Mouse (Mus musculus): ENCODE measurements around the gene Fcrl5. TPM values are rescaled to one million over a fixed set of nuclear protein-coding genes. Genes with fewer than 3 reads are reported as not detected.
A peak's percentile ranks its signal among the peaks of the same experiment; 100 is the strongest.

Gene Fcrl5
- total RNA-seq, 2 experiments from 2014 or later: not detected

DNA sequence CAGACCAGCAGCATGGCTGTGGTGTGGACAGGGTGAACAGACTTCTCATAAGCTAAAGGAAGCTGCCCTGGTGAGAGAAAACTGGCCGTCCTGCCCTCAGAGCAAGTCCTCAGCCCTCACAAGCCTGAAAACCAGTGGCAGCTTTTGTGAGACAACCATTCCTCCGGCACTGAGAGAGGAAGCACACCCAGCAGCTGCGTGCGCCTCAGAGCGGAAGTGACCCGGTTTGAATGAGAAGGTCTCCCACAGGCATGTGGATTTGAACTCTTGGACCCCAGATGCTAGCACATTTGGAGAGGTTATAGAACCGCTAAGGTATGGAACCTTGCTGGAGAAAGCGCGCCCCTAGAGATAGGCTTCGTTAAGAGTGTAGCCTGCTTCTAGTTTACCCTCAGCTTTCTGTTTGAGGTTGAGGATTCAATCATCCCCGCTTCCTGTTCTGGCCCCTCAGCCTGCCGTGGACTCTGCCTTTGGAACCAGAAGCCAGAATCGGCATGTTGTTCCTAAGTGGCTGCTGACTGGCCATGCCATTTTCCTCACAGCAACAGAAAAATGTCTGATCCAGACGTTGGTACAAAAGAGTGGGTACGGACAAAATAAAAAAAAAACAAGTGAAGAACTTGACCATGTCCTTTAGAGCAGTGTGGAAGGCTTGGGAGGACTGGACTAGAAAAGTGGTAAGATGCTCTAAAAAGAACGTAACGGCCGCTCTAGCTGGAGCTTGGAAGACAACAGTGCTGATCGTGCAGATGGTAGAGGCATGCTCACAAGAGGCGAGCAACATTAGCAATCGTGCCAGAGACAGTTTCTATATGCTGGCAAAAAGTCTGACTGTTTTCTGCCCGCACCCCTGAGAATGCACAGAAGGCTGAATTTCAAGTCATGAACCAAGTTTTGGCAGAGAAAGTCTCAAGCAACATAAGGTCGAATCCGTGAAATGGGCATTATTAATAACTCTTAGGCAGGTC, 64.8 kb downstream of the Fcrl5 start:
- no peak for DNase-seq

DNA sequence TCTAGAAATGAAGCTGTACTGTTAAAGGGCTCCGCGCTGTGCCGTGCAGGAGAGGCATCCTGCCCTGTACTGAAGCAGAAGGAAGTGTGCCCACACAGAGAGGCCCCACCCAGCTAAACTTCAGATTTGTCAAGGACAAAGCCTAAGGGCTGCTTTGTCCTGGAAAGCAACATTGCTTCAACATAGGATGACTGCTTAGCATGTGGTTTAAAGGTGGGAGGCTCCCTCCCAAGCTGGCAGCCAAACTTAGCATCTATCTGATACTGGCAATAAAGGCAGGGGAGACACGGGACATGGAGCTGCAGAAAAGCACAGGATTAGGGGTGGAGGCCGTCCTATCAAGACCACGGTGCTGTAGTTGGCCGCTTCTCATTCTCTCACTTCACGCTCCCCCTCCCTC, 65.6 kb downstream of the Fcrl5 start:
- DNase-seq: no peak

DNA sequence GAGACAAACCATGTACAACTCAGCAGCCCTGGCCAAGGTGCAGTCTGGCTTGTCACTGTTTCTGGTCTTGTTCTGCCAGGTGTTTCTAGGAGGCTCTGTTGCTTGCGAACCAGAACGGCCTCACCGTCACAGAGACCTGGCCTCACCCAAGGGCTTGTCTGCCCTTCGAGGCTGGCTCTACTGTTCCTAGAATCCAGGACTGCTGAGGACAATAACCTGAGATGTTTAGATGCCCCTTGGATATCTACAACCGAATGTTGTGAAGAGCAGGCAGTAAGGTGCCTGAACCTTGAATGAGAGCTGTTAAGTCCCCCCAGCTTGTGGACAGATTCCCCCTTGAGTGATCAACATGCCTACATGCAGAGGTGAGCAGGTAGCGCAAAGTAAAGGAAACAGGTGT, 67.2 kb downstream of the Fcrl5 start:
- DNase-seq: no peak

DNA sequence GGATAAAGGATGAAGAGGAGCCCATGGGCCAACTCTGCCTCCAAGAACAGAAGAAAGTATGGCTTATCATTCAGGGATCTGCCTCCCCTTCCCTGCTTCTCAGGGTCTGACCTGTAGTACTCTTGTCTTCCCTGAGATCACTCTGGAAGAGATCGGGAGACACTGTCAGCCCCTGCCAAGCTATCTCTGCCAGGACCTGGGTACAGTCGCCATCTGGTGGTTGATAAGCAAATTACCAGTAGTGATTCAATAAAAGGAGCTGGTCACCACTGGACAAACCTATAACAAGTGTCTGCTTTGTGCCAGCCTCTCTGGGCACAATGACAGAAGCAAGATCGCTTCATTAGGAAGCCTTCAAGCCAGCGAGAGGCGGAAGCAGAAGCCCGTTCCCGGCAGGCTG, 68.8 kb downstream of the Fcrl5 start:
- peak; percentile 54 for DNase-seq

DNA sequence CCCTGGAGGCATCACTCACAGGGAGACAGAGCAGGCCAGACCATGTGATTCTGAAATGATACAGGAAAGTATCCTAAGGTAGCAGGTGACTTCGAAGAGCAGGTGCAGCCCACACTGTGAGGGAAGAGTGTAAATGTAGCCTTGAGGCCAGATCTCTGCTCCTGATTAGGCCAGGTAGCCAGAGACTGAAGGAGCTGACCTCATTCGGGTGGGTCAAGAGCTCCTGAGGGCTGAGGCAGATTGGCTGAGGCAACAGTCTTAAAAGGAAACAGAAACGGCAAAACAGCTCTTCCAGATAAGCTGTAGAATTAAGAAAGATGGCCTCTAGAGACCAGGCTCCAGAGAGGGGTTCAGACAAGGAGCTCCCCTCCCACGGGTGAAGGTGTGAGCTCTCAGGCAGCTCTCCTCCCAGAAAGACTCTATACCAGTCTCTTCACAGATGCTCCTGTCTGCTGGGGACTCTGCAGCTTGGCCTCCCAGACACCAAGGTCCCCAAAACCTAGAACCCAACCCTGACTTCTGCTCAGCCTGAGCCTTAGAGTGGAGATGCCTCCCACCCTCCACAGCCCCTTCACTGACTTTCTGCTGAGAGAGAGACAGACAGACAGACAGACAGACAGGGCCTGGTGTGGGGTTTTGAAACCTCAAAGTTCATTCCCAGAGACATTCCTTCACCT, 69.3 kb downstream of the Fcrl5 start:
- DNase-seq: no peak

DNA sequence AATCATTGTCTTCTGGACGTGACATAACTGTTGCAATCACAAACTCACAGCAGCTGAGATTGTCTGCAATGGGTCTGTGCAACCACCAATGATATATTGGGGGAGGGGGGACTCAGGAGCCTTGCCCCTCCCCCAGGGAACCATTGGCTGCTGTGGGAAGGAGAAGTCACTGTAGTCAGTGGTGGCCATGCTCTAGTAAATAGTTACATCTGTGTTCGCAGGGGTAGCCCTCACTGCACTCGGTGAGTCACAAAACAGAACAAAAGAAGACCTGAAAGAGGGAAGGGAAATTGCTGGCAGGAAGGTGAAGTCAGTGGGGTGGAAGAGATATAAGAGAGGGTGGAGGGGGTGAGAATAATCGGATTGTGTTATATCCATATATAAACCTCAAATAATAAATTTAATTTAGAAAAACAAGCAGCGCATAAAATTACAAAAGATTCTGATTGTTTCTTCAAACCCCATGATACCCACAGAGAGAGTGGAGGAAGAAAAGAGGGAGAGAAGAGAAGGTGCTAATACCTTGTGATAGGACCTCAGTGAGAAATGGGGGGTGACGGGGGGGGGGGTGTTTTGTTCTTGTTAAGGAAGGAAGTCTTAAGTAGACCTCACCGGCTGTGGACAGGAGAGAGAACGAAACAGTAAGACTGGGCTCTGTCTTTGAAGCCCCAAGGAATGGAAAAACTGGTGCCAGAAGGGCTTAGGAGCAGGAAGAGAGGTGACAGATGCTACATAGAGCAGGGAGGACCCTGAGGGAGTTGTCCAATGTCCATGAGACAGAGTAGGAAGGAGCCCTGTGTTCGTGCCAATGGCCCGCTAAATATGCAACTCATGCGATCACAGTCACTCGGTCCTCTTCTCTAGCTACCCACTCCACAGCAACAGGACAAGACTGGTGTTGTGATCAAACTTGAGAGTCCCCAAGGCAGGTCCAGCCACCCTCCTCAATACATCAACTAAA, 71.2 kb downstream of the Fcrl5 start:
- DNase-seq: no peak

DNA sequence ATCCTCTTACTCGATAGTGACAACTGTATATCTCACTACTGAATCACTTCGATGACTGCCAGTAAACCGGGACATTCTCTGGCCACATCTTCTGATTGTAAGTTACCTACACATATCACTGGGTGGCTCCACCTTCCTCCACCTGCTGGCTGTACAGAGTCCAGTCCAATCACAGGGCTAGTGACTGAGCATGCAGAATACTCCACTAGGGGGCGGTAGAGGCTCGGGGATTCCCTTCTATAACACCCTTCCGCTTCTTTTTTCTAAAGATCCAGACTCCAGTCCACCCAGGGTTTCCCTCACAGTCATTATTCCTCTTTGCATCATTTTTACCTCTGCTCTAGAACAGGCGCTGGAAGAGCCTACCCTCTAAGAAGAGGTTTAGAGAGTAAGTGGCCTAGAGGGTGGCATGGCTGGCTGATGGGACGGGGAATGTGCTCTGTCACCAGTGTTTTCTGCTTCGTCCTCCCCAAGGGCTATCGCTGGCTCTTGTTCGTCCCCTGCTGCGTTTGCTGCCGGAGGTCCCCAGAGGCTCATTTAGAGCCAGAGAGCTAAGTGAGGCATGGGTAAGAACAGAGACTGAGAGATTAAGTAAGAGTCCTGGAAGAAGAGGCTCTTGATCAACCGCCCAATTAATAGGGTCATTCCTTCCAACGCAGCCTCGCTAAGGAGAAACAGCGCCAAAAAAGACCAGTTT, 72.8 kb downstream of the Fcrl5 start:
- DNase-seq: peak; percentile 90

DNA sequence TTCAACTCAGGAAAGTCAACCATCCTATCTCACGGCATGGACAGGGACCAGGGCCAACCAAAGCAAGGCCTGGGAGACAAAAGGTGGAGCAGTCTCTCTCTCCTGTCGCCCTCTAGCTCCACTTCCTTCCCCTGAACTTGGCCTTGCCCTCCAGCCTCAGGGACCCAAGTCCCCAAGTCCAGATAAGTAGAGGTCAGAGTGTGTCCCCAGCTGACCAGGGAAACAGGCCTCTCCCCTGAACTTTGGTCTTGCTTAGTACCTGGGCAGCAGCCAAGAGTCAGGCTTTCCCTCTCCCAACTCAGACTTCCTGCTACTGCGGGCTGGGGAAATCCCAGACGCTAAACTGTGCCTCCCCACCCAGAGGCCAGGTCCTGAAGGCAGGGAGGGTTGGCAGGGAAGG, 73.5 kb downstream of the Fcrl5 start:
- DNase-seq: peak; percentile 77

DNA sequence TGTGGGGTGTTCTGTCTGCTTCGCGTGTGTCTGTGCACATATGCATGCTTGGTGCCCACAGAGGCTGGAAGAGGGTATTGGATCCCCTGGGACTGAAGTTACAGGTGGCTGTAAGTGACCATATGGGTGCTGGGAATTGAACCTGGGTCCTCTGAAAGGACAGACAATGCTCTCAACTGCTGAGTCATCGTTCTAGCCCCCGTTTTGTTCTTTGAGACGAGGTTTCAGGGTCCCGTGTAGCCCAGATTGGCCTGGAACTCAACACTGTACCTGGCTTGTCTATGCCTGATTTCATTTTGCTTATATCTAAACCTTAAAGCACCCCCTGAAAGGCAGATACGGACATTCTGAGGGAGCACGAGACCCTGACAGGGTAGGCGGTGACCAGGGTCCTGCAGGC, 75.3 kb downstream of the Fcrl5 start:
- DNase-seq: no peak

DNA sequence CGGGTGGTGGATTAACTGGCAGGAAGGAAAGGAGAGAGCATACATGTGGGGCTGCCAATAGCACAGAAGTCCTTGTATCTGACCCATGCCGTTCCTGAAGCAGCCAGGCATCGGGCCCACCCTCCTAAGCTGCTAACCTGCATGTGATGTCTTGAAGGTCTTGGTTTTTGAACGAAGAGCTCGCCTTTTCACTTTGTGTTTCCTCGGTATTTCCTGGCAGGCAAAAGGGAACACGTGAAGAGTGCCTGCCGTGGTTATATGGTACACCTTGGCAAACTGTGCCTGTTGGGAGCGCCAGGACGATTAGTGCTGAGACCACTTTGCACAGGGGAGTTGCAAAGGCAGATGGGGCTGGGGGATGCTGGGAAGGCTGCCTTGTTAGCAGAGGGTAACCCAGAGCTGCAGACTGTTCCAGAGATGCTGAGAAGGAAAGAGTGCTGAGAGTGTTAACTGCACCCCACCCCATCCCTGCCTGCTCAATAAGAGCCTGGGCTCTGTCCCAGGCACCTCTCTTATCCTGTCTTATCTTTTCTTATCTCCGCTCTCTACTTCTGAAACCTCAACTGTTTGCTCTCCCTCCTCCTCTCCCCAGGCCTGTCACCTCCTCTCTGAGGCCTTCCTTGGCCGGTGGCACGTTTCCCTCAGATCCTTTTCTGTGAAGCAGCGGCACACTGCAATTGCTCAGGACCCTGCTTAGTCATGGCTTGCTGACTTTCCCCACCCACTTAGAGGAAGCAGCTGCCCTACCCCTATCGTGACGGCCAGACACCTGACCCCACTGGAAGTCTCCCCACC, 76.6 kb downstream of the Fcrl5 start:
- DNase-seq: no peak

DNA sequence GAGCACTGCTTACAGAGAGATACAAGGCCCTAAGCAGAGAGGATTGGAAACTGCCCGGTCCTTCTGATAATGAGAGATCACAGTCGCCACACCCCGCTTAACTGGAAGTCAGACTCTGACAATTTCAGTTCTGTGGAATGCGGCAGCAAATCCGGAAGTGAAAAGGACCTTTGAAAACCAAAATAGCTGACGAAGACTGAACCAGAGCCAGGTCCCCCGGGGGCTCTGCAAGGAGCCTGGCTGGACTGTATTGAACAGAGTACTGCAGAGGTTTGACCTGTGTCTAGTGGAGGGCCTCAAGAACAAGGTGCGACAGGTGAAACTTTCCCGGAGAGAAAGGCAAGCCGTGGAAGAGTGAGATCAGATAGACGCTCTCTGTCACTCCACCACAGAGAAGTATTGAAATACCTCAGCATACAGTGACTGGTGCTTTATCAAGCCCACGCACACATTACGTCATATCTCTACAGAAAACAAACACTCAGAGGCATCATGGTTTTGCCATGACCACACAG, 80.1 kb downstream of the Fcrl5 start:
- DNase-seq: peak; percentile 55

DNA sequence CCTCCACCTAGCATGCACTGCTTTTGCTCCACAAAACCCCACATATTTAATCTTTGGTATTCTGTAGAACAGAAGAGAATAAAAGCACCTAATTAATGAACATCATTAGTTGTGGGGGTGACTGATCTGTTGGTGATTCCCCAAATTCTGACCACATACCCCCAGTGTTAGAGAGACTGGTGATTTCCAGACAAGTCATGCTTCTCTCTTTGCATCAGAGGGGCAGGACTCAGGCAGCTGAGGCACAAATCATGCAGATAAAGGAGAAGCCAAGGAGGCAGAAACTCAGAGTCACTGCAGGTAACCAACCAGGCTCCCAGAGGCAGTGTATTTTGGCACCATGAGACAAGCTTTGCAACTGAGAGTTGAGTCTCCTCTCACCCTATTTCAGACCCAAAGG, 82.9 kb downstream of the Fcrl5 start:
- DNase-seq: no peak

DNA sequence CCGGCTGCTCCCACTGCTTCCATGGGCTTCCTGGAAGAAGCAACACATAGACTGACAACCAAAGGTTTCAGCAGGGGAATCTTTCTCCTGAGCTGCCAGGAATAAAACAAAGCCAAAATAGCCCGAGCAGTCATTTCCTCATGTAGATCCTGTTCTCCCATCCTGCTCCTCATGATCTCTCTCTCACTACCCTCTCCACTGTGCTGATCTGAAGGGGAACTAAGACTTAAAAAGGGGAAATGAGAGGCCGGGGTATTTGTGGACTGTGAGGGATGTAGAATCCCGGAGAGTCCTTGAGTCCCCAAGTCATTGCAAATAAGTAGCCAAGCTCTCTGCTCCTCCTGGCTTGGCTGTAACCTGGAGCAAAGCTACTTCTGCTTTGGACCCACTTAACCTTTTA, 85.6 kb downstream of the Fcrl5 start:
- no peak for DNase-seq

DNA sequence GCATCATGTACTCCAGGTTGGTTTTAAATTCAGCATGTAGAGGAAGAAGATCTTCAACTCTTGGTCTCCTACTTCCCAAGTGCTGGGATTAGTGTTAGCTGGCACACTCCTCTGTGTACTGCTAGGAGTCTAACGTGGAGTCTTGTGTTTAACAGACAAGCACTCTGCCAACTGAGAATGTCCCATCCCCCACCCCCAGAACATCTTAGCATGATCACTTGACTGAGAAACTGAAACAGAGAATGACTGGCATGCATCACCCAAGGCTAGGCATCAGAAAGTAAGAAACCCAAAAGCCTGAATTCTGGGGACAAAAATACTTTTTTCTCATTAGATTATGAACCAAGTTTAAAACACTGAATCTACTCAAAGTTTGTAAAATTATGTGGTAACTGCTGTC, 86.3 kb downstream of the Fcrl5 start:
- no peak for DNase-seq

DNA sequence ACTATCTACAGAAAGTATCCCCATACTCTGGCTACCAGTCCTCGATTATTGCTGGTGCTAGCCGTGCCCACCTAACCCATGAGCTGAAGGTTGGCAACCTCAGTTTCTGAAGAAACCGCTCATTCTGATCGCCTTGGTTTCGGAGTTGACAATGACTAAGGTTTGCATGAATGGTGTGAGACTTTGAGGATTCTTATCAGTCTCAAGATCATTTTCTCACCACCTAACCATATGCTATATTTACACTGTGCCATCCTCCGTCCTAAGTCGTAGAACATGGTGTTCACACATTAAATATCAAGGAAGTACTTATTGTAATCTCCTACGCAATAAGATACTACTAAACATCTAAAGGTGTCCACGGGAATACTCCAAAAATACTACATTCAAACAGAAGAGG, 88.1 kb downstream of the Fcrl5 start:
- no peak for DNase-seq

DNA sequence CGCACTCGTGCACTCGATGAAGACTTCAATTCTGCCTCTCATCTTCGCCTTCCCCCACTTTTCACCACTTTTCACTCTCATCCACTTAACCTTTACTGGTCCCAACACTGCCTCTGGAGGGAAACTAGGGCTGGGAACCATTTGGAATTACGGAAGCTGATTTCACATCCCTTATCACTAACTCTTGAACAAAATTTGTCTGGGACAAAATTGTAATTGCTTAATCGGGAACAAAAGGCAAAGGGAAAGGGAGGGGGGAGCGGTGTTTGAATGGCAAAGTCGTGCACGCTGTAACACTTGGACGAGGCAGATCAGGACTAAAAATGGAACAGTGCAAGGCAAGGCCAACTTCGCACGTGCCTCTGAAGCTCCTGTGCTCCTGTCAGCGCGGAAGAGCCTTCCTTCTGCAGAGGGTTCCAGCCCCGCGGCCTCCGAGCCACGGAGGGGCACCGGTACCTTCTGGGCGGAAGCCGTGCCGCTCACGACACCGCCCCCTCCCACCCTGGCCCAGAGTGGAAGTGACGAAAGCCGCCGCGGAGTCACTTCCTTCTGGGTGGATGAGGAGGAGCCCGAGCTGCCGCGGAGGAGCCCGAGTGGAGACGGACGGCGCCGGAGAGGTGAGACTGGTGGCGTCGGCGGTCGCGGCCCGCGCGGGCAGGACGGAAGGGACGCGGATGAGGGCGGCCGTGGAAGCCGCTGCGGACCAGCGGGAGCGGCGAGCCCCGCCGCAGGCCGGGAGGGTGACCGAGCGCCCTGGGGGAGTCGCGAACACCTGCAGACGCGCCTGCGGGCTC, 89.7 kb downstream of the Fcrl5 start, which contains the start of gene Etv3:
TSS of gene Etv3 (plus strand) at position 365 of the 794 bp plus-strand sequence.
- DNase-seq: peak; percentile 95

DNA sequence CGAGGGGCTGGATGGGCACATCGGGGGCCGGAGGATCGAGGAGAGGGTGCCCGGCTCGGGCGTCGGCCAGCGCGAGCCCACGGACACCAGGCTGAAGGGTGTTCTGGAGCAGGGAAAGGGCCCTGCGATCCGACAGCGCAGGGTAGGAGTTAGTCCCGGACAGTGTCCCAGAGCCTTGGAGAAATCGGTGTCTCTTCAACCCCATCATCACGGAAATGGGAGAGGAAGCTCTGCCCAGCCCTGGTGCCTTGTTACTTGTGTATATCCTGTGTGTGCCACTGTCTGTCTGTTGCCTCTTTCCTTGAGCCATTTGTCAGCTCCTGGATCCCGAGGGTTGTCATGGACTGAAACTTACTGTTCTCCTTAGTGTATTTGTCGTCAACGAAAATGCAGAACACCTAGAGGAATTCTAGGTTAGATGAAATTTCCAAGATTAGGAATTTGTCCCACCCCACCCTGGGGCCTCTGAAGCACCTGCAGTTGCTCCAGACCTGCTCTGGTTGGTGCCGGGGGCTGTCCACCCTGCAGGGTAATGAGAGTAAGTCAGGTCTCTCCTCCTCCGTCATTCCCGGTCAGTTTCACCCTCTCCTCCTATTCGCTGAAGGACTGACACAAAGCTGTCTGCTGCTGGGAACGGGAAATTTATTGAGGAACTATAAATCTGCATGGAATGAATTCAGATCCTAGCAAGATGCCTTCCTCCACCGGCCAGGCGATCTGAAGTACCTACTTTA, 90.4 kb downstream of the Fcrl5 start:
- peak; percentile 54 for DNase-seq

DNA sequence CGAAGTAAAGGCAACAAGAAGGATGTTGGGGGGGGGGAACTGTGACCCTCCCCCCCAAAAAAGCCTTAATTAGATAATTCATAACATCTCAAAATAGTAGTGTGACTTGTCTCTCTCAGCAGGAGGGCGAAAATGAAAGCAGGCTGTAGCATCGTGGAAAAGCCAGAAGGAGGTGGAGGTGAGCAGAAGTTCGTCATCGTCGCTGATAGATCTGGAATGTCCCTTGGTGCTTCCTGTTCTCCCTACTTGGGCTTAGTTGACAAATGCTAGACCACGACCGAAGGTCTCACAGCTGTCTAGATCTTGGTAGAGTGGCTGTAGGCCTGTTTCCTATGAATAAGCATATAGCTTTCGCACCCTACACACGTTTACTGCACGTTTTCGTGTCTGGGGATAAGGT, 91.6 kb downstream of the Fcrl5 start:
- no peak for DNase-seq

DNA sequence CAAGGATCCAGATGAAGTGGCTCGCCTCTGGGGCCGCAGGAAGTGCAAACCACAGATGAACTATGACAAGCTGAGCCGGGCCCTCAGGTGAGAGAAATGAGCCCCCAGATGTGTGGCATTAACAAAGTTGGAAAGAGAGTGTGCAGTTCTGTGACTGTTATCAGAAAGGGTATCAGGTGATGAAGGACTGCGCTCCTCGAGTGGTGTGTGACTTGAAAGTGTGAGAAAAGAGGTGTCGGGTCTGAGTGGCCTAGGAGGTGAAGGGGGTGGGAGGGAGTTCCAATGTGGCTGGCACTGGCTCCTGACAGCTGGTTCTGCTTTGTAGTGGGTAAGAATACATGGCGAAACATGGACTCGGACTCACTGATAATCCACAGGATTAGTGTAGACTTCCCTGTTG, 92.4 kb downstream of the Fcrl5 start:
- DNase-seq: no peak

Measured in adrenal gland, postnatal 10 days (tissue).